Mouse (Mus musculus) brain, embryonic 18.5 days (tissue): ENCODE measurements at regions not wholly inside any gene's neighbourhood (a gene's known extent, or its start where the extent isn't known, plus 50 kb on each side); places are given as distances from the start of the nearest gene placed in this dataset.

Experiments
- DNase-seq: peaks from one replicate; pipeline ENCODE4 v3.0.0-alpha.2; 2012; ENCODE audit warnings: low read depth, low spot score

DNA sequence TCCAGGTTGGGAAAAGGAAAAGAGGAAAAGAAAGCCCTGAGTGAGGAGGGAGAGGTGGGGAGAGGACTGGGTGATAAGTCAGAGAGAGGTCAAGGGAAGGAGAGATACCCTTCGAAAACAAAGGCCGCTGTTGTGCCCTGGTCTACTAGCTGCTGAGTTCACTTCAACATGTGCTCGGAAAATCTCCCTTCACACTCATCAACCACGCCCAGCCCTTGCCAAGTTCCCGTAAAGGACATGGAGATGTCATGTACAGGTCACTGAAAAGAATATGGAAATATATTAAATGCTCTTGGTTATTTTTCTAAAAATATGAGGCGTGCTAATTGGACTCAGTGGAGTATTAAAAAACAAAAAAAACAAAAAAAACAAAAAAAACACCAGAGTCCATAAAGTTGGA is 359.5 kb upstream of the Actbl2 start:
- no peak for DNase-seq

DNA sequence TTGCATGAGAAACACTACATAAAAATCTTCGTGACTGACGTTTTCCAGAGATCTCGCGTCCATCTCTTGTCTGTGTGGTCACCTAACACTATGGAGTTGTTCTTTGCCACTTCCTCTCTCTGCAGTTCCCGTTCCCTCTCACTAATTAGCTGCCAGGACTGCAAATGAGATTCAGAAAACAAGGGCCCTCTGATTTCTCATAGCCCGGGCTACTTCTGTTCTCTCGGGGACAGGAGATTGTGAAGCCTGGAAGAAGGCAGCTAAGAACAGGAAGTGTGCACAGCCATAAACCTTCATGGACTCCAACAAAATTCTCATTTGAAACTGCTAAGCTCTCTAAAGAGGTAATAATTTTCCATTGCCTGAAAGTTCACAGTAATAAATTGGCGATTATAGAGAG is 358.9 kb upstream of the Actbl2 start:
- DNase-seq: no peak

DNA sequence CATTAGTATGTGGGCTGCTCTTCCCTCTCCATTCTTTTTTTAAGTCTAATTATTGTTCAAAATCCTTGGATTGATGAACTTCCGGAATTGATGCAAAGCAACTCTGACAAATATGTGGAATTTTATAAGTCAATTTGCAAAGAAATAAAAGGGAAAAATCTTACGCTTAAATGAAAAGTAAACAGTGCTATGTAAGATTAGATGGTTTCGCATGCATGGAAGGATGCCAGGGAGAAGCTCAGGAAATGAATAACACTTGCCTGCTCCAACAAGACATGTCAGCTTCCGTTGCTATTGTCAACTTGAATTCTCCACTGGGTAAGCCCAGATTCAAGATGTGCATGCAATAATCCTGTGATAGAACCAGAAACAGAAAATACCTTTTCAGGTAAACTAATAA is 357.2 kb upstream of the Actbl2 start:
- no peak for DNase-seq

DNA sequence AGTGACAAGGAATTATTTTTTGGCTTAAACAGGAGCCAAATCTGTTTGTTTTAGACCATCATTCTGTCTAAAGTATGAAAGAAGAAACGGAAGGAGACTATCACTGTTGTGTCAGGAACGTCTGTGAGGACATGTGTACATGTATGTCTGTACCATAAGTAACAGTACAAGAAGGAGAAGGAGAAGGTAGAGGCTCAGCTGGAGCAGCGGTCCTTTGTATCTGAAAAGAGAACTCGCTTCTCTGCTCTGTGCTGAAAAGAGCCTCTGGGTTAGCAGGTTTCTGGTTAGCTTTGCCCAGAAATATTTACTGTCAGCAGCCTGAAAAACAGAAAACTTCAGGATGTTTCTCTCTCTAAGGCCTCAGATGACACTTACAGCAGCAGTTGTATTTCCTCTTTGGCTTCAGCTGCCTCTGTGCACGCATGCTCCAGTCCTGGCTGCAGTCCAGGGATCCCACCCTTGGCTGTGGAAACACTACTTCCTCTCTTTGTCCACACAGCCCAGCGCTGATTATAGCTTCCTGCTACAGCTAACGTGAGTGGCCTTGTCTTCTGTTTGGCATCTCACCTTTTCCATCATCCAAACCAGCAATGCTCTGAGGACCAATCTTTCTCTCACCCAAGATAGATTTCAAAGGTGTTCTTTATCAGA is 351.7 kb upstream of the Actbl2 start:
- DNase-seq: no peak

DNA sequence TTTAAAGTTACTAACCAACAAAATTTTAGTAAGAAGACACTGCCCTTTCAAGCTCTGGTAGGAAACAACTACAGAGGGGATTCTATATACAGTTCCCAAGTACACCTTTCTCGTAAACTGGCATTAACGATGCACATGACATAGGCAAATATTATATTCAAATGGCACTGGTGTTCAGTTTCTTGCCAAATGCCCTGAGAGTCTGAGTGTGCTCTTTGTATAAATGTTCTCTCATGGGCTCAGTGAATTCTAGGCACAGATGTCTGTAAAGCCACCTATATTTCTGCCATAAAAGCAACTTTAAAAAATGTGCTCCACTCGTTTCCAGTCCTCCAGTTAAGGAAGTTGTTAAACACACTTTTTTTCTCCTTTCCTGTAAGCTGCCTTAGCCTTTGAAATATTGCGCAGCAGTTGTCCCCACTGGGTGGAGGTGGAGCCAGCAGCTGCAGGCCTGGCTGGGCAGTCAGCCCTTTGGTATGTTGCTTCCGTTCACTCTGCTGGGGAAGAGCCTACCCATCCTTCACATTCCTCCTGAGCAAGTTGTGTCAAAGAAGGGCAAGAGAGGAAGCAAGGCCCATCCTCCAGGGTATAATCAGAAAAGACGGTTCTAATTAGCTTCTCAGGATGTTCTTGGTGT is 347.4 kb upstream of the Actbl2 start:
- no peak for DNase-seq

DNA sequence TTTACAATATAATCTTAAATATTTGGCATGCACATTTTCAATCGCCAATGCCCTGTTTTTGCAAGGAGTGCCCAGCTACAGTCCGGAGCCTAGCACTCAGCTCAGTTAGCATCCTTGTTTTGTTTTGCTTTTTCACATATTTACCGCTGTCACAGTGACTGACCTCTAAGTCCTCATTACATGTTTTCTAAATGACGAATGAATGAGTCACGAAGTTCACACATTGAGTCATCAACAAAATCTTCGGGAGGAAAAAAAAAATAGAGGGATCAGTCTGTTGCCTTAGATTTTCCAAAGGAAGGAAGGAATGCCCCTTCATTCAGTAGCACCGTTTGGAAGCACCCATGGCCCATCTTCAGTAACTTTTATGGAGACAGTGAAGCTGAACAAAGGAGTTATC is 342.9 kb upstream of the Actbl2 start:
- DNase-seq: no peak

DNA sequence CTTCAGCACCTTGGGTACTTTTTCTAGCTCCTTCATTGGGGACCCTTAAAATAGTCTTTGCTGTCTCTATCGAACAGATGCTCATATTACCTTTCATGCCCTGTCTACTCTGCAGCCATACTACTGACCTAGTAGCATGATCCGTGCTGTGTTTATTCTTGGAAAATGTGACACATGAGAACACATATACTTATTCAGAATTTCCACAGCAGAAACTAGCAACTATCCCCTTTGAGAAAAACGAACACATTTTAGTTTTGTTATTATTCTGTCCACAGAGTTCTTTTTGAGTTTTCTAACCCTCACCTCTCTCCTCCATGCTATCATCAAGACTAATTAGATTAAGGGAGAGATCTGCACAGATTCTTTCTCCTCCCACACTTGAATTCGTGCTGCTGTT is 341.6 kb upstream of the Actbl2 start:
- no peak for DNase-seq

DNA sequence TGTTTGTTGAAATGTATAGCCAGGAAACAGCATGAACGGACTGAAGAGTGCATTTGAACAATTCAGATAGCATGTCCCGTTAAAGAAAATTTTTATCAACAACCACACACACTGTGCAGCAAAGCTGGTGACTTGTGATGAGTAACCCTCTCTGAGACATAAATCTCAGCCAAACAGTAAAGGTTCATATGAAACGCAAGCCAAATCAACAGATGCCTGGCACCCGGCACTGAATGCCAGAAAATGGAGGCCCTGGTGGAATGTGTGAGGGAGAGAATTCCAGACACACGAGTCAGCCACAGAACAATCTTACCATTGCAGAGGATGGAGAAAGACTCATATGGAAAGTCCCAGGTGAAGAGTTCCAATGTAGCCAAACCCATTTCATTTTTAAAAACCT is 341.1 kb upstream of the Actbl2 start:
- peak; percentile 18 for DNase-seq

DNA sequence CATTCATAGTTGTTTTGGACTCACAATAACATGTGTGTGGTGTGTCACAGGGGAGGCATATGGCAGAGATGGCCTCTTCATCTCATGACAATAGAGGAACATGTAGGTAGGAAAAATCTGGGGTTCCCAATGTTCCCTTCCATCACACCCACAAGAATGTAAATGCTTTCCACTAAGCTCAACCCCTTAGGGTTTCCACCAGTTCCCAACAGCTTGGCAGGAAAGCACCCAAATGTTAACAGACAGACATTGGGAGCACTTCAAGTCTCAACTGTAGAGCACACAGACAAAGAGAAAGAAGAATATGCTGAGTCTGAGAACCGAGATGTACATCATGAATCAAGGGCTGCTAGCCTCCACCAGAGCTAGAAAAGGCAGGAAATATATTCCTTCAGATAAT is 339.7 kb upstream of the Actbl2 start:
- DNase-seq: no peak

DNA sequence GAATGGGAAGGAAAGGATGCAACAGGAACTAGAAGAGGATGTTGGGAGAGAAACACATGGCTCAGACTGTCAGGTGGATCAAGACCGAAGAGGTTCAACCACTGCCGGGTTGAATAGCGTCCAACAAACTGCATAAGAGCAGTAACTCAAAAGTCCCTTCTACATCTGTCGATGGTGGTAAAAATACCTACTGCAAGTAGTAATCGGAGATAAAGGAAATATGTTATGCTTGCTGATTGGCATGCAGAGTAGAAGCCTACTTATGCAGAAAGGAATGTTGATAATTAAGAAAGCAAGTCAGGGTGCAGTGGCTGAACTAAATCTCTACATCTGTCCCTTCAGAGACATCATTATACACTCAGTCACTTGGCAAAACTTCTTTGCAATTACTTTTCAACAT is 330.9 kb upstream of the Actbl2 start:
- DNase-seq: no peak

DNA sequence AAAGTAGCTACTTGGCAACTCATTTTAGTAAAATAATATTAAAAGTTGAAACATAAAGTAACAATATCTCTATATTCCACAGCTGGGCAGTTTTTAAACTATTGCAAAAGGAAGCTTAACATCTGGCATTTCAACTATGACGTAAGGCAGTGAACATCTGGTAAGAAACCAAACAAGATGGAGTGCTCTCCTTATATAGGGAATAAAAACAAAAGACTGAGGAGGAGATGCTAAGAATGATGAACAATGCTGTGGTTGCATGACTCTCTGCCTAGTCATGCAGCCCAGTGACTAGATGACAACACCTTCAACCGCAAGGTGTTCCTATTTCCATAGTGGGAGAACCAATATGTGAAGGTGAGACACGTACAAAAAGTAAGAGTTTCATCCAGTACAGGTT is 329.9 kb upstream of the Actbl2 start:
- DNase-seq: no peak

DNA sequence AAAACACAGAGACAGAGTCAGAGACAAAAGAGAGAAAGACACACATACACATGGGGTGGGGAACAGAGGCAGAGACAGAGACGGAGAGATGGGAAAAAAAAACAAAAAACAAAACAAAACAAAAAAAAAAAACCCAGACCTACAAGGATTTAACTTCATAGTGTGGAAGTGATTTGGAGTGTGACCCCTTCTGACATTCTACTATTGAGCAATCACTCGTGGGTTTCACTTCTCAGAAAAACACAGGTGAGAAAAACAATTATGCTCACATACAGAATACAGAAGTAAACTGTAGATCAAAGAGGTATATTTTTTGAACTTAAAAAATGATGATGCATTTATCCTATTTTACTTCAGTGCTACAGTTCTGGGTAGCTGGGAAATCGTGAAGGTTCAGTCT is 326.7 kb upstream of the Actbl2 start:
- DNase-seq: no peak

DNA sequence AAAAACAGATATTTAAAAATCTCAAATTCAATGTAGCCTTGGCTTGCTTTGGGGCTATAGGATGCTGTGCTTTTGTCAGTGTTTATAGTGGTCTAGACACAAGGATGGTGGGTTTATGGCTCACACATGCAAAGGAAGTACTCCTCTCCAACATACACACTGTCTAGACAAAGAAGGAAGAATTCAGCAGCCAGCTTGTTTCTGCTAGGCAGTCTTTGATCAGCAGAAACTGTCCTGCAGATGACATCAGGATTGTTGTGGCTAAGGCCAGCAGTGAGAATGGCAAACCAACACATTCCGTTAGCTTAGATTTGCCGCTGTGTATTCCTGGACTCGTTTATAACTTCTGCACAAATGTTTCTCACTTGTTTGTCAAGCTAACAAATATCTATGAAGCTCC is 325.9 kb upstream of the Actbl2 start:
- no peak for DNase-seq

DNA sequence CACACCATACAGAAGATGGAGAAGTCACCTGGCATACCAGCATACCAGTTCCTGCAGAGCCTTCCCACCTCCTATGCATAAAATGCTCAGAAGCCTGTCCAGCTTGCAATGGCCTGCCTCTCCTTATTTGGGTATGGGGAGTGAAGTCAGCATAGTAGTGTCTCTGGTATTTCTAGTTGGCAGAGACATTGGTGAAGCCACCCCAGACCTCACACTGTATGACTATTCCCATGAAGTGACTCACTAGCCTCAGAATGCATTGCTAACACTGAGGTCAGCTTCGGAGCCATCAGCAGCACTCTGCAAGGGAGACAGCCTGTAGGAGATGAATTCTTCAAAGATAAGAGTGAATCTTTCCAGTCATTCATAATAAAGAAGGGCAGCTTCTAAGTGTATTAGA is 325.2 kb upstream of the Actbl2 start:
- no peak for DNase-seq

DNA sequence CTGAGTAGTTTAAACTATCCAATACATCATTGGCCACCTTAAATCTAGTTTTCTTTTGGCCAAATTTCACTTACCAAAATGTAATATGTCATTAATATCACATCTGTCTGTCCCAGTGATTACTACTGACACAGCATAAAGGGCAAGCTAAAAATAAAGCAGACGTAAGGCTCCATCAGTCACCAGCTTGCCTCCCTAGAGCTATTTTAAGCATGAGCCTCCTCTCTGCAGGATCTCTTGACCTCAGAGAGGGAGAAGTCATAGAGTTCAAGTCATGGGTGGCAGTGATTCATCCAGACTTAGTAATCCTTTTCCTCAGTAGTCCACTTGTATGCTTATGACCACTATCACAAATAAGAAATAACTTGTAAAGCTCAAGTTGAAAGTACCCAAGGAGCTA is 313.2 kb upstream of the Actbl2 start:
- DNase-seq: no peak

DNA sequence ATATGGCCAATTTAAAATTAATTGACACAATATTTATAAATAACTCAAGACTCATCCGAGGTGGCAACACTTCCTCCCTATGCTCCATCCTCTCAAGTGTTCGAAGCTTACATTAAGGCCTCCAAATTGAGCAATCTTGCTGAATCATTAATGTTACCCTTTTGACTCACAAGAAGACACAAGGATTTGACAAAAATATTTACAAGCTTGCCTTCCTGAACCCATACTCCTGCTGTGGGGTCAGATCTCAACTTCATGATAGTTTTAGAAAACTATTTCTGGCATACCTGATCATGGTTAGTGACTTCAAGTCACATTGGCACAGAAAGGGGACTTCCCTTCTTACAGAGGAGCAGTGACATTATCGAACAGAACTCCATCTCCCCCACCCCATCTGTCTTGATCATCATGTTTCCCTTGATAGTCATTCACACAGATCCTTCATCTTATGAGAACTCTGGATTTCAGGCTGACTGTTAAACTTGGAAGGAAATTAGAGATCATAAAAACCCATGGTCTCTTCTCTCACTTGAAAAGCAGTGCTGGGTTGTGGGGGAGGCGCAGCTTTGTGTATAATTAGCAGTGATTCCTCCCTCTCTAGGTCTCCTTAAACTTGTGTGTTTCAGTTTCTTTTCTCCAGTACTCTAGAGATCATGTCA is 311.7 kb upstream of the Actbl2 start:
- DNase-seq: no peak

DNA sequence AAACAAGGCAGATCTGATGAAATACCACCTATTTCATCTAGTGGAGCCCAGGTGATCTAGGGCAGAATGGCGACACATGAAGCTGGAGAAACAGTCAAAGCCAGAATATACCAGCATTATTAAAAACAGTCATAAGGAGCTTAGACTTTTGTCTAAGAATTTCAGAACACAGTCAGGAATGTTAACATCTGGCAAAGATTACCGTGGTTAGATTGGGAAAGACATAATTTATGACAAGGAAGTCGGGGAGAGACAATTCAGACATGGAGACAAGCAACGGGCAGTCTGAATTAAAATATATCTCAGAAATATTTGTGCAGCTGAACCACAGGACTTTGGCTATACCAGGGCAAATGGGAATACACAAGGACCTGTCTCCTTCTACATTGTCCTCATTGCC is 310.8 kb upstream of the Actbl2 start:
- no peak for DNase-seq

DNA sequence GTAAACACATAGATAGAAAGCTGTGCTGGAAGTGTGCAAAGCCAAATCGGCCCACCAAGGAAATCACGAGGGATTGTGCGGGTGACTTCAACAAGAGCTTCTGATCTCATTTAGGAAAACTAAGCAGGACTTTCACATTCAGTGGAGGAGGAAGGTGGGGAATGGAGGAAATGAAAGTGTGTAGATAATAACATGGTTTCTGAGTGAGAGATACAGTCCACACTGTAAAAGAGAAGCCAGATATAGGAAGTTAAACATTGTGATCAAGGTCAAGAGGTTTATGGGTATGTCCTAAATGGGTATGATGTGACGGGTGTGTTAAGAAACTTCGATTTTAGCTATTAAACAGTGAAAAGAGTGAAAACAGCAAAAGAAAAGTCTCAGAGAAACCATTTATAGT is 310.1 kb upstream of the Actbl2 start:
- no peak for DNase-seq

DNA sequence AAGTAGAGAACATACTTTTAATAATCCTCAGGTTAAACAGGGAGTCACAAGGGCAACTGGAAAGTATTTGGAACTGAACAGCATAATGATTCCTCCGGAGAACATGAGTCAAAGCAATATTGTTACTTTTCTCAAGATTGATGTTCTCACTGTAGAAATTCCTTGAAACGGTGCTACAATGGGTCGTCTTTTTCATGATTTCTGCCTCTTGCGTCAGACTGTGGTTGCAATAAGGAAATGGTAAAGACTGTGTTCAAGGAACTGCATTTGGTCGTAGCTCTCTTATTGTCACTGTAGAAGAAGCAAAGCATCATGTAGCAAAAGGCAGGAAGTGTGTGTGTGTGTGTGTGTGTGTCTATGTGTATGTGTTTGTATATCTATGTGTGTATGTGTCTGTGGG is 294.6 kb upstream of the Actbl2 start:
- no peak for DNase-seq

DNA sequence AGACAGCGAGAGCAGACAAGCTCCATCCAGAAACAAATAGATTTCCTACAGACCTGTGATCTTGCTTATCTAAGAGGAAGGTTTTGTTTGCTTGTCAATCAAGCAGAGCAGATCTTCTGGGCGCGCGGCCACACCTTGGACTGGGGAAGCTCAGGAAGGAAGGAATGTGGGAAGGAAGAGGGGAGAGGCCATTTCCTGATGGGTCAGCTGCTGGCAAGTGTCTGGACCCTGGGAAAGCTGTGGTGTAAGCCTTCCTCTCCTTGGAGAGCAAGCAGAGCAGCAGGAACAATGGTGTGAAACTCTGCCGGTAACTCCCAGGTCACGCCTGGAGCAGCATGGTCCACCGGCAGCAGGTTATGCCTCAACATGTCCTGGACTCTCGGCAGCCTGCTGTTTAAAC is 287.7 kb upstream of the Actbl2 start:
- no peak for DNase-seq

DNA sequence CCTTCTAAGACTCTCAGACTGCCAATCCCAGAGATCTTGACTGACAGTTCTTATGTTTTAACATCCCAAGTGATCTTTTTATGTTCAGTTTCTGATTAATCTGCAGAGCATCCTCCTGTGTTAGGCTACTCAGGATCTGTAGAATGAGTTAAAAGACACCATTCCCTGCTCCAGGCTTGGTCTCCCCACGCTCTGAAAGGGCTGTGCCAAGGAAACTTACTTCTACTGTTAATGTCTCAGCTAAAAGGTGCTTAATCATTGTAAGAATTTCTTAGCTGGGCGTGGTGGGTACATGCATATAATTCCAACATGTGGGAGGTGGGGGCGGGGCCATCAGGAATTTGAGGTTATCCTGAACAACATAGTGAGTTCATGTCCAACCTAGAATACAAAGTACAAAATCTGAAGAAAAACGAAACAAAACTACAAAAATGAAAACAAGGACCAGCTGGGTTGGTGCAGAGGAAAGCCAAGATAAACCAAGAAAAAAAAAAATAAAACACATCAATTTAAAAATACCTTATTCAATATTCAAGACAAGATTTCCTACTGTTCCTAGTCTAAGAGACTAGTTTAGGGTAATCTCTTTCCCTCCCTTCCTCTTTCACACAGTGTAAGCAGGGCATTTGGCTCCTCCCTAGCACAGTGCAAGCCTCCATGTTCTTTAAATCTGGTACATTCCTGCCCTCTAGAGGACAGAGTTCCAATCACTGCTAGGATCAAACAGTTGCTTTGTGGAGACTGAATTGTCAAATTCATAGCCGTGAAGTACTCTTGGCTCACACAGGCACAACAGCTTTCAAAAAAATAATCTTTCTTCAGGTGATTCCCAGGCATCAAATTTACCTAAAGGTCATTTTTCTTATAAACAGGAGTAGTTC is 286.9 kb upstream of the Actbl2 start:
- DNase-seq: peak; percentile 85

DNA sequence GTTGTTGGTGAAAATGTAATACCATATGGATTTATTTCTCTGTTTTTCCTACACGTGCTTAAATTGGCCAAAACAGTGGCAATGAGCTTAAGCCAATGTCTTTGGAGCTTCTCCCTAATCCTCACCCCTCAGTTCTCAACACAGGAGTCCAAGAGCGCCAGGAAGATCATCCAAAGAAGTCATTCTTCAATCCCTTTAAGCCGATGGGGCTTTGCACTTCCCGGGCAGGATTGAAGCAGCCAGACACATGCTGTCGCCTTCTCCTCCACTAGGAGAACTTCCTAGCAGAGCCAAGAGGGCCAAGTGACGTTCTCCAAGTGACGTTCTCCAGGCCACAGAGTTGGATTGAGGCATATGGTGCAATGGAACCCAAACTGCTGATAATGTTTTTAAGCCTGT is 286.3 kb upstream of the Actbl2 start:
- no peak for DNase-seq
